Mouse (Mus musculus): Measurements from ENCODE around the gene Krt73. TPM values are rescaled to one million over a fixed set of nuclear protein-coding genes. Genes with fewer than 3 reads are reported as not detected.

Gene Krt73
- polyA plus RNA-seq, 1 experiment from 2014 or later = not detected

- H3K4me3 ChIP-seq (replicated peaks) = no peak overlapping the region
- WGBS = 68% methylated on average over 10 of the region's 10 CpGs
- no peak overlapping the region for H3K9ac ChIP-seq
- H3K27me3 ChIP-seq (replicated peaks) = no peaks in the 10 kb centered on the region
- H3K9me3 ChIP-seq = no peaks in the 10 kb centered on the region
- no peaks in the 10 kb centered on the region for H3K36me3 ChIP-seq
- no peak overlapping the region for H3K27ac ChIP-seq
- H3K4me1 ChIP-seq (replicated peaks) = no peaks in the 10 kb centered on the region
- no peak overlapping the region for H3K4me2 ChIP-seq (replicated peaks)
- no peak for ATAC-seq
Measured at GRCm38 (mm10) chr15:101773420-101773819, 28.7 kb downstream of the Krt73 start.

- 4% methylated on average over 5 of the region's 5 CpGs for WGBS
- ATAC-seq = peak; percentile 65
- Histone ChIP-seq H3K27me3 (replicated peaks) (no peaks in the 10 kb centered on the region), H3K4me2 (replicated peaks) (no peak overlapping the region), H3K4me1 (replicated peaks) (no peaks in the 10 kb centered on the region), H3K9ac (no peak overlapping the region), H3K36me3 (no peaks in the 10 kb centered on the region), H3K27ac (no peak overlapping the region), H3K4me3 (replicated peaks) (no peak overlapping the region), H3K9me3 (no peaks in the 10 kb centered on the region)
Measured at GRCm38 (mm10) chr15:101772711-101773081, 29.4 kb downstream of the Krt73 start.

GRCm38 (mm10) chr15:101772080-101772710 is 30.0 kb downstream of the Krt73 start:
- Histone ChIP-seq H3K9ac (no peak overlapping the region), H3K4me3 (replicated peaks) (no peak overlapping the region), H3K36me3 (no peaks in the 10 kb centered on the region), H3K27ac (no peak overlapping the region), H3K4me1 (replicated peaks) (no peaks in the 10 kb centered on the region), H3K27me3 (replicated peaks) (no peaks in the 10 kb centered on the region), H3K4me2 (replicated peaks) (no peak overlapping the region), H3K9me3 (no peaks in the 10 kb centered on the region)
- no peak; the same call in 1 of the 2 replicates for ATAC-seq
- WGBS = 76% methylated on average over 5 of the region's 5 CpGs

- H3K27ac ChIP-seq = no peak overlapping the region
- no peak for ATAC-seq
- no peaks in the 10 kb centered on the region for H3K36me3 ChIP-seq
- H3K4me2 ChIP-seq (replicated peaks) = no peak overlapping the region
- 33% methylated on average over 8 of the region's 8 CpGs for WGBS
- no peak overlapping the region for H3K9ac ChIP-seq
- H3K9me3 ChIP-seq = no peaks in the 10 kb centered on the region
- no peaks in the 10 kb centered on the region for H3K4me1 ChIP-seq (replicated peaks)
- no peaks in the 10 kb centered on the region for H3K27me3 ChIP-seq (replicated peaks)
- H3K4me3 ChIP-seq (replicated peaks) = no peak overlapping the region
Measured at GRCm38 (mm10) chr15:101770226-101770625, 31.9 kb downstream of the Krt73 start.

Other genes with a start within 250 kb of the Krt73 start
- gene Krt90, start 239.4 kb downstream of the Krt73 start, polyA plus RNA-seq (2015; fragmentation: Nextera tagmentation; extraction: Ambion mirVana) = 0.09 and 0.16 TPM in 2 replicates
- not detected in 2 replicates for gene Krt75, start 228.4 kb downstream of the Krt73 start, polyA plus RNA-seq (2015; fragmentation: Nextera tagmentation; extraction: Ambion mirVana)
- gene Gm5414, start 174.2 kb downstream of the Krt73 start, polyA plus RNA-seq (2015; fragmentation: Nextera tagmentation; extraction: Ambion mirVana) = not detected in 2 replicates
- not detected in 2 replicates for gene Gm5478, start 155.0 kb downstream of the Krt73 start, polyA plus RNA-seq (2015; fragmentation: Nextera tagmentation; extraction: Ambion mirVana)
- not detected in 2 replicates for gene Krt6b, start 122.1 kb downstream of the Krt73 start, polyA plus RNA-seq (2015; fragmentation: Nextera tagmentation; extraction: Ambion mirVana)
- gene Krt6a, start 108.0 kb downstream of the Krt73 start, polyA plus RNA-seq (2015; fragmentation: Nextera tagmentation; extraction: Ambion mirVana) = 0.32 and 0.64 TPM in 2 replicates
- gene Krt5, start 89.4 kb downstream of the Krt73 start, polyA plus RNA-seq (2015; fragmentation: Nextera tagmentation; extraction: Ambion mirVana) = 0.25 and 0.87 TPM in 2 replicates
- gene Krt71, start 59.2 kb downstream of the Krt73 start, polyA plus RNA-seq (2015; fragmentation: Nextera tagmentation; extraction: Ambion mirVana) = not detected in 2 replicates
- gene Krt72, start 15.9 kb downstream of the Krt73 start, polyA plus RNA-seq (2015; fragmentation: Nextera tagmentation; extraction: Ambion mirVana) = not detected in 2 replicates
- gene Krt2, start 15.8 kb upstream of the Krt73 start, polyA plus RNA-seq (2015; fragmentation: Nextera tagmentation; extraction: Ambion mirVana) = not detected in 2 replicates
- 0.62 and 0.92 TPM in 2 replicates for gene Krt1, start 48.4 kb upstream of the Krt73 start, polyA plus RNA-seq (2015; fragmentation: Nextera tagmentation; extraction: Ambion mirVana)
- not detected in 2 replicates for gene Krt77, start 67.4 kb upstream of the Krt73 start, polyA plus RNA-seq (2015; fragmentation: Nextera tagmentation; extraction: Ambion mirVana)
- gene Krt76, start 90.6 kb upstream of the Krt73 start, polyA plus RNA-seq (2015; fragmentation: Nextera tagmentation; extraction: Ambion mirVana) = not detected in 2 replicates
- gene Krt4, start 122.4 kb upstream of the Krt73 start, polyA plus RNA-seq (2015; fragmentation: Nextera tagmentation; extraction: Ambion mirVana) = 0.85 and 1.2 TPM in 2 replicates
- 0.13 and 0.15 TPM in 2 replicates for gene Krt79, start 138.0 kb upstream of the Krt73 start, polyA plus RNA-seq (2015; fragmentation: Nextera tagmentation; extraction: Ambion mirVana)
- 0.05 and 0.25 TPM in 2 replicates for gene Krt78, start 151.9 kb upstream of the Krt73 start, polyA plus RNA-seq (2015; fragmentation: Nextera tagmentation; extraction: Ambion mirVana)
- 775 and 835 TPM in 2 replicates for gene Krt8, start 202.1 kb upstream of the Krt73 start, polyA plus RNA-seq (2015; fragmentation: Nextera tagmentation; extraction: Ambion mirVana)
- gene Krt18, start 225.8 kb upstream of the Krt73 start, polyA plus RNA-seq (2015; fragmentation: Nextera tagmentation; extraction: Ambion mirVana) = 263 and 305 TPM in 2 replicates